Mouse (Mus musculus) myocyte (in vitro differentiated cells): Measurements from ENCODE around the gene Cdh1.

Experiments used
- E2F4 ChIP-seq: IDR thresholded peaks from one replicate; pipeline ENCODE4 v1.6.1; 2011; ENCODE audit warnings: mild to moderate bottlenecking, control low read depth, moderate library complexity; ENCODE audit not compliant: insufficient read depth
- MAX ChIP-seq: IDR thresholded peaks from one replicate; pipeline ENCODE4 v1.6.1; 2011; ENCODE audit warnings: low read depth, mild to moderate bottlenecking, control low read depth
- MYOD1 ChIP-seq, 3 experiments: IDR thresholded peaks; one replicate each; pipeline ENCODE4 v1.6.1; 2011; ENCODE audit warnings: control low read depth in 2 of 3, low read depth in 2 of 3, mild to moderate bottlenecking in 2 of 3, moderate library complexity in 1 of 3; ENCODE audit not compliant: insufficient read length in 2 of 3, control insufficient read depth in 1 of 3
- MYOG ChIP-seq, 3 experiments: IDR thresholded peaks; one replicate each; pipeline ENCODE4 v1.6.1; 2011; ENCODE audit warnings: control low read depth in 2 of 3, low read depth in 2 of 3, mild to moderate bottlenecking in 2 of 3; ENCODE audit not compliant: insufficient read length in 2 of 3, control insufficient read depth in 1 of 3, insufficient read depth in 1 of 3
- POLR2A ChIP-seq: IDR thresholded peaks from one replicate; pipeline ENCODE4 v1.6.1; 2011; ENCODE audit warnings: low read depth, mild to moderate bottlenecking, control low read depth, moderate library complexity; ENCODE audit not compliant: insufficient read length
- POLR2AphosphoS2 ChIP-seq: IDR thresholded peaks from one replicate; pipeline ENCODE4 v1.6.1; 2011; ENCODE audit warnings: low read depth, control low read depth; ENCODE audit not compliant: insufficient read length
- TCF12 ChIP-seq: IDR thresholded peaks from one replicate; pipeline ENCODE4 v1.6.1; 2011; ENCODE audit warnings: mild to moderate bottlenecking, control low read depth; ENCODE audit not compliant: poor library complexity, insufficient read depth, severe bottlenecking
- USF1 ChIP-seq: IDR thresholded peaks from one replicate; pipeline ENCODE4 v1.6.1; 2011; ENCODE audit warnings: low read depth, mild to moderate bottlenecking, control low read depth, moderate library complexity

GRCm38 (mm10) chr8:106616679-106617078 is 13.5 kb downstream of the Cdh1 start:
- TF ChIP-seq POLR2A = no peak
- TF ChIP-seq USF1 = no peak
- no peak for TF ChIP-seq E2F4
- TF ChIP-seq MYOG (IDR thresholded peaks at IDR 0.05; ENCODE audit: control insufficient read depth in 1 of 3, insufficient read depth in 1 of 3, insufficient read length in 2 of 3, low read depth in 2 of 3) = no peak
- no peak for TF ChIP-seq MAX
- TF ChIP-seq TCF12 = no peak
- no peak for TF ChIP-seq MYOD1 (IDR thresholded peaks at IDR 0.05; ENCODE audit: control insufficient read depth in 1 of 3, insufficient read length in 2 of 3, low read depth in 2 of 3)
- no peak for TF ChIP-seq POLR2AphosphoS2
